Comparison of ENCODE assay signal across 21 mouse cellular contexts in genomic region chr17:66590353-66591075, GRCm38 (mm10). TPM values are rescaled to one million over a fixed set of nuclear protein-coding genes. Genes with fewer than 3 reads are reported as not detected.
DNase-seq lines count a peak whose midpoint lies in the region; ATAC-seq and TF ChIP-seq lines count a peak whose summit lies in the region.
"Had no signal": no experiment of that assay in that cellular context is flagged by ENCODE, and none has a peak within 500 bp of the region (broad histone marks: within the 10 kb centered on the region; RNA-seq: fewer than 3 reads in every experiment).

No protein-coding gene starts in this region.

- TF ChIP-seq POLR2A in lung, adult 2 months (IDR thresholded peaks at IDR 0.05; ENCODE audit: borderline replicate concordance, extremely low read depth, low read depth, low read length), result no peak

- peak; percentile 40 for DNase-seq in forebrain, embryonic 11.5 days (ENCODE audit: low spot score)
- peak; percentile 18 to 33 for DNase-seq in lung, adult 18-20 months
- DNase-seq in lung, adult 2 months, result no peak
- DNase-seq in ovary, postnatal 10 days (ENCODE audit: low spot score), result no peak
- DNase-seq: adrenal gland, adult 2 months; cerebellum, adult 9-10 months; heart, postnatal 36 days; layer of hippocampus, postnatal 36 days; right cerebral cortex, postnatal 4 days had no signal

- H3K27me3 ChIP-seq in forebrain, embryonic 11.5 days (ENCODE audit: control insufficient read depth, insufficient read depth, low read length), result no peaks in the 10 kb centered on the region
- no peaks in the 10 kb centered on the region for H3K27me3 ChIP-seq in forebrain, embryonic 15.5 days
- no peaks in the 10 kb centered on the region for H3K27me3 ChIP-seq in lung, embryonic 16.5 days (ENCODE audit: control insufficient read depth, insufficient read depth, low read depth, low read length)
- no peaks in the 10 kb centered on the region for H3K27me3 ChIP-seq in stomach, embryonic 16.5 days (ENCODE audit: control insufficient read depth, insufficient read depth, low read length)
- H3K27me3 ChIP-seq: embryonic facial prominence, embryonic 12.5 days; midbrain, embryonic 15.5 days had no signal

- ATAC-seq in forebrain, embryonic 11.5 days (replicated peaks; ENCODE audit: low FRiP score), result no peak
- no peak for ATAC-seq in forebrain, embryonic 15.5 days (replicated peaks)
- peak; percentile 92 for ATAC-seq in lung, embryonic 16.5 days (ENCODE audit: low read depth)
- ATAC-seq in stomach, embryonic 16.5 days (ENCODE audit: insufficient read depth, low FRiP score), result peak; percentile 72
- no peak for ATAC-seq in megakaryocyte-erythroid progenitor cell, adult 5-6 weeks (replicated peaks; ENCODE audit: low FRiP score, low TSS enrichment, poor library complexity, severe bottlenecking)
- ATAC-seq: forebrain, embryonic 14.5 days; inflammation-experienced regulatory T-cells, adult 6 months; midbrain, embryonic 15.5 days had no signal

- 73% methylated on average over 9 of the region's 9 CpGs for WGBS in forebrain, embryonic 11.5 days
- 75% methylated on average over 9 of the region's 9 CpGs for WGBS in forebrain, embryonic 15.5 days
- 53% methylated on average over 9 of the region's 9 CpGs for WGBS in lung, adult 2 months
- 40% methylated on average over 9 of the region's 9 CpGs for WGBS in lung, embryonic 16.5 days
- 52% methylated on average over 9 of the region's 9 CpGs for WGBS in stomach, embryonic 16.5 days

- no peak overlapping the region for H3K4me3 ChIP-seq in forebrain, embryonic 11.5 days (ENCODE audit: low read depth, low read length)
- H3K4me3 ChIP-seq in forebrain, embryonic 15.5 days, result no peak overlapping the region
- H3K4me3 ChIP-seq in lung, adult 2 months (replicated peaks; ENCODE audit: extremely low read depth, low read depth, low read length), result no peak overlapping the region
- peak overlapping the region; percentile 5 for H3K4me3 ChIP-seq in lung, embryonic 16.5 days (ENCODE audit: low read length)
- H3K4me3 ChIP-seq in stomach, embryonic 16.5 days (replicated peaks; ENCODE audit: low read length), result no peak overlapping the region
- H3K4me3 ChIP-seq: embryonic facial prominence, embryonic 12.5 days; midbrain, embryonic 15.5 days had no signal

- no peak for TF ChIP-seq CTCF in lung, adult 2 months (IDR thresholded peaks at IDR 0.05; ENCODE audit: insufficient read depth, low read length)

- no peak overlapping the region for H3K9ac ChIP-seq in forebrain, embryonic 11.5 days (ENCODE audit: low read length)
- no peak overlapping the region for H3K9ac ChIP-seq in forebrain, embryonic 15.5 days (replicated peaks)
- H3K9ac ChIP-seq in lung, embryonic 16.5 days (ENCODE audit: low read length), result no peak overlapping the region
- no peak overlapping the region for H3K9ac ChIP-seq in stomach, embryonic 16.5 days (ENCODE audit: low read length)
- H3K9ac ChIP-seq: embryonic facial prominence, embryonic 12.5 days; midbrain, embryonic 15.5 days had no signal

- H3K4me2 ChIP-seq in forebrain, embryonic 11.5 days (ENCODE audit: low read depth, low read length, severe bottlenecking), result no peak overlapping the region
- no peak overlapping the region for H3K4me2 ChIP-seq in forebrain, embryonic 15.5 days (replicated peaks)
- H3K4me2 ChIP-seq in lung, embryonic 16.5 days (ENCODE audit: low read depth, low read length), result peak overlapping the region; percentile 37; the same call in 1 of the 2 replicates
- H3K4me2 ChIP-seq in stomach, embryonic 16.5 days (ENCODE audit: low read depth, low read length), result no peak overlapping the region
- H3K4me2 ChIP-seq: embryonic facial prominence, embryonic 12.5 days; midbrain, embryonic 15.5 days had no signal

- H3K4me1 ChIP-seq in forebrain, embryonic 11.5 days (replicated peaks; ENCODE audit: control insufficient read depth, insufficient read depth, low read length), result no peaks in the 10 kb centered on the region
- no peaks in the 10 kb centered on the region for H3K4me1 ChIP-seq in forebrain, embryonic 15.5 days
- no peaks in the 10 kb centered on the region for H3K4me1 ChIP-seq in lung, adult 2 months (ENCODE audit: control insufficient read depth, insufficient read depth, low read length)
- no peaks in the 10 kb centered on the region for H3K4me1 ChIP-seq in lung, embryonic 16.5 days (replicated peaks; ENCODE audit: control insufficient read depth, insufficient read depth, low read length)
- no peaks in the 10 kb centered on the region for H3K4me1 ChIP-seq in stomach, embryonic 16.5 days (ENCODE audit: control insufficient read depth, insufficient read depth, low read length)
- H3K4me1 ChIP-seq: midbrain, embryonic 15.5 days had no signal

- no peaks in the 10 kb centered on the region for H3K36me3 ChIP-seq in forebrain, embryonic 11.5 days (ENCODE audit: control insufficient read depth, insufficient read depth, low read length)
- H3K36me3 ChIP-seq in forebrain, embryonic 15.5 days, result no peaks in the 10 kb centered on the region
- no peaks in the 10 kb centered on the region for H3K36me3 ChIP-seq in lung, embryonic 16.5 days (ENCODE audit: control insufficient read depth, insufficient read depth, low read length)
- H3K36me3 ChIP-seq in stomach, embryonic 16.5 days (ENCODE audit: control insufficient read depth, insufficient read depth, low read length), result no peaks in the 10 kb centered on the region
- H3K36me3 ChIP-seq: embryonic facial prominence, embryonic 12.5 days; midbrain, embryonic 15.5 days had no signal

- no peaks in the 10 kb centered on the region for H3K9me3 ChIP-seq in forebrain, embryonic 11.5 days (ENCODE audit: control insufficient read depth, low read length)
- no peaks in the 10 kb centered on the region for H3K9me3 ChIP-seq in forebrain, embryonic 15.5 days
- H3K9me3 ChIP-seq in lung, embryonic 16.5 days (ENCODE audit: control insufficient read depth, low read length), result no peaks in the 10 kb centered on the region
- H3K9me3 ChIP-seq in stomach, embryonic 16.5 days (replicated peaks; ENCODE audit: control insufficient read depth, low read length), result no peaks in the 10 kb centered on the region
- H3K9me3 ChIP-seq: embryonic facial prominence, embryonic 12.5 days; midbrain, embryonic 15.5 days had no signal

- H3K27ac ChIP-seq in forebrain, embryonic 11.5 days (ENCODE audit: low read depth, low read length), result no peak overlapping the region
- H3K27ac ChIP-seq in forebrain, embryonic 15.5 days (replicated peaks), result no peak overlapping the region
- peak overlapping the region; percentile 40; the same call in 1 of the 2 replicates for H3K27ac ChIP-seq in lung, embryonic 16.5 days (ENCODE audit: low read length)
- H3K27ac ChIP-seq in stomach, embryonic 16.5 days (ENCODE audit: low read length), result no peak overlapping the region
- H3K27ac ChIP-seq: embryonic facial prominence, embryonic 12.5 days; macrophage; midbrain, embryonic 15.5 days had no signal

RNA-seq across cellular contexts. Expression of gene Themis3, which starts 3.9 kb away (rescaled TPM):
- polyA plus RNA-seq in forebrain, embryonic 11.5 days (2014; fragmentation: Nextera tagmentation; extraction: Ambion mirVana), result not detected in 2 replicates
- not detected in 2 replicates for polyA plus RNA-seq in forebrain, embryonic 15.5 days (2015; fragmentation: Nextera tagmentation; extraction: Ambion mirVana)
- polyA plus RNA-seq in lung, adult 2 months (2012; rRNA removed), result 0.08 and 0.16 TPM in 2 replicates
- 0.21 and 0.65 TPM in 2 replicates for polyA plus RNA-seq in lung, embryonic 16.5 days (2015; fragmentation: Nextera tagmentation; extraction: Ambion mirVana)
- 0.23 and 0.45 TPM in 2 replicates for polyA plus RNA-seq in stomach, embryonic 16.5 days (2015; fragmentation: Nextera tagmentation; extraction: Ambion mirVana)
- not detected in 2 replicates for total RNA-seq in megakaryocyte-erythroid progenitor cell, adult 5-6 weeks (2014; fragmentation: Nextera tagmentation)
- not detected in 2 replicates for total RNA-seq in megakaryocyte-erythroid progenitor cell, adult 5-6 weeks (2017)
- total RNA-seq: adrenal gland, adult 2 months; heart, adult 8-10 months; heart, postnatal 36 days; layer of hippocampus, postnatal 36 days had no signal
- polyA plus RNA-seq: adrenal gland, adult 2 months; embryonic facial prominence, embryonic 12.5 days; forebrain, embryonic 14.5 days; inflammation-experienced regulatory T-cells, adult 6 months; limb, embryonic 11.5 days; macrophage; midbrain, embryonic 15.5 days; neural tube, embryonic 11.5 days had no signal

Comparison
In these comparisons a context has a peak if more than half of its experiments do, and no peak if none do; other contexts are left out.
1. DNase-seq: peak in forebrain, embryonic 11.5 days (single experiment) and lung, adult 18-20 months (2 of 2); none in lung, adult 2 months (single experiment) and ovary, postnatal 10 days (single experiment).
2. ATAC-seq: peak in lung, embryonic 16.5 days (single experiment) and stomach, embryonic 16.5 days (single experiment); none in forebrain, embryonic 11.5 days (single experiment), forebrain, embryonic 15.5 days (single experiment) and megakaryocyte-erythroid progenitor cell, adult 5-6 weeks (single experiment).